35 mouse cellular contexts compared by ENCODE assay signal in the genomic region with DNA sequence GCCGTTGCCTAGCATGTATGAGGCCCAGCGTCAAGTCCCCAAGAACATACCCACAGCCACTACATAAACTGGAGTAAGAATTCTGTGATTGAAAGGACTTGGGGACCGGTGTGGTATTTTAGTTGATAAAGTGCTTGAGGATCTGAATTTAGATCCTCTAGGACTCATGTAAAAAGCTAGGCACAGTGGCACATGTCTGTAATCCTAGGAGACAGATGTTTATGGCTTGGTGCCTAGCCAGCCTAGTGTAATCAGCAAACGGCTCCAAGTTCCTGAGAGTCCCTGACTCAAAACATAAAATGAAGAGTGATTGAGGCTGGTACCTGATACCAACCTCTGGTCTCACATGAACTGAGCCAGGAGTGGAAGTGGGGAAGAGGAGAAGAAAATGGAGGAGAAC.
"Had no signal": no experiment of that assay in that cellular context is flagged by ENCODE, and none has a peak within 500 bp of the region (broad histone marks: within the 10 kb centered on the region; RNA-seq: fewer than 3 reads in every experiment).

No protein-coding gene starts in this region.

- H3K9ac ChIP-seq: heart, embryonic 12.5 days; heart, embryonic 13.5 days; heart, embryonic 15.5 days; hindbrain, embryonic 12.5 days; hindbrain, embryonic 13.5 days; hindbrain, embryonic 14.5 days; hindbrain, embryonic 15.5 days; intestine, embryonic 15.5 days; kidney, embryonic 15.5 days had no signal

- ATAC-seq: hindbrain, embryonic 16.5 days; hindbrain, postnatal 0 days; inflammation-experienced regulatory T-cells, adult 6 months; intestine, embryonic 15.5 days; intestine, embryonic 16.5 days; intestine, postnatal 0 days had no signal

- H3K4me2 ChIP-seq: heart, embryonic 11.5 days; heart, embryonic 12.5 days; heart, embryonic 13.5 days; heart, embryonic 15.5 days; hindbrain, embryonic 12.5 days; hindbrain, embryonic 13.5 days; hindbrain, embryonic 14.5 days; hindbrain, embryonic 15.5 days; intestine, embryonic 15.5 days; kidney, embryonic 15.5 days had no signal

- H3K36me3 ChIP-seq: heart, embryonic 12.5 days; heart, embryonic 15.5 days; hindbrain, embryonic 12.5 days; hindbrain, embryonic 13.5 days; hindbrain, embryonic 15.5 days; intestine, embryonic 15.5 days had no signal

- H3K9me3 ChIP-seq: heart, embryonic 10.5 days; heart, embryonic 12.5 days; heart, embryonic 13.5 days; heart, embryonic 15.5 days; hindbrain, embryonic 10.5 days; hindbrain, embryonic 12.5 days; hindbrain, embryonic 13.5 days; hindbrain, embryonic 15.5 days; intestine, embryonic 15.5 days; kidney, embryonic 15.5 days had no signal

- DNase-seq: heart, postnatal 10 days; heart, postnatal 14 days; heart, postnatal 36 days; heart, postnatal 4 days; kidney, adult 11 months; kidney, adult 18-20 months; kidney, adult 2 months; kidney, adult 8-10 months; kidney, adult 9 months; kidney, postnatal 10 days; kidney, postnatal 14 days; kidney, postnatal 25 days; kidney, postnatal 36 days; kidney, postnatal 4 days; layer of hippocampus, adult 9-11 months; layer of hippocampus, postnatal 36 days had no signal

- H3K4me1 ChIP-seq: heart, embryonic 10.5 days; heart, embryonic 15.5 days; hindbrain, embryonic 12.5 days; hindbrain, embryonic 13.5 days; hindbrain, embryonic 15.5 days; intestine, embryonic 15.5 days had no signal

- H3K27ac ChIP-seq: heart, embryonic 10.5 days; heart, embryonic 13.5 days; heart, embryonic 15.5 days; hindbrain, embryonic 10.5 days; hindbrain, embryonic 12.5 days; hindbrain, embryonic 13.5 days; hindbrain, embryonic 14.5 days; hindbrain, embryonic 15.5 days; hindbrain, postnatal 0 days; intestine, embryonic 15.5 days; kidney, embryonic 15.5 days; kidney, postnatal 0 days; layer of hippocampus, adult 2 months had no signal

- H3K4me3 ChIP-seq: heart, embryonic 10.5 days; heart, embryonic 12.5 days; heart, embryonic 13.5 days; heart, embryonic 15.5 days; hindbrain, embryonic 10.5 days; hindbrain, embryonic 12.5 days; hindbrain, embryonic 13.5 days; hindbrain, embryonic 15.5 days; intestine, embryonic 15.5 days; kidney, embryonic 15.5 days; layer of hippocampus, adult 2 months had no signal

- H3K27me3 ChIP-seq: heart, embryonic 12.5 days; heart, embryonic 13.5 days; heart, embryonic 15.5 days; hindbrain, embryonic 12.5 days; hindbrain, embryonic 13.5 days; hindbrain, embryonic 15.5 days; intestine, embryonic 15.5 days; kidney, embryonic 15.5 days had no signal
